Mouse (Mus musculus) v-Abl transformed pro-B cells (cell line): ENCODE measurements around the gene Tmx2.

Experiments
- in situ Hi-C, 2 experiments: fragments of 400-800 bp; cut with MboI; formaldehyde crosslinking; loops; one replicate each; pipeline ENCODE4 v1.15.1; 2025; ENCODE audit not compliant: unreplicated experiment in 2 of 2

Gene Tmx2

GRCm38 (mm10) chr2:84703497-84703896 lies 24.6 kb upstream of the Tmx2 start:
- in situ Hi-C loops: loop anchor here in 1 of 2 experiments (25.0 kb wide), 1 partner anchor 334 kb away; the partner anchor contains the start of genes P2rx3, Ssrp1 and Tnks1bp1

- in situ Hi-C loops: no loop called here
These were observed 16.2 kb upstream of the Tmx2 start for GRCm38 (mm10) chr2:84695007-84695695.

GRCm38 (mm10) chr2:84690050-84690449 lies 11.1 kb upstream of the Tmx2 start:
- in situ Hi-C loops: no loop called here

GRCm38 (mm10) chr2:84688080-84688844 lies 9.3 kb upstream of the Tmx2 start:
- in situ Hi-C loops: no loop called here

- in situ Hi-C loops: no loop called here
These were observed 3.8 kb upstream of the Tmx2 start for GRCm38 (mm10) chr2:84682605-84683183.

GRCm38 (mm10) chr2:84677968-84678880 lies 716 bp downstream of the Tmx2 start, which contains the start of the genes Gm28635 and Med19:
Gene Gm28635, minus strand, starts transcription at chr2:84678041.
Gene Med19, plus strand, starts transcription at chr2:84678402.
- in situ Hi-C loops: loop anchor here (5.0 to 10.0 kb wide), 4 partner anchors 34 to 1033 kb away; partner anchors contain the start of genes Clp1 (in 1 of the 2), Smtnl1 (in 1 of the 2), Timm10 (in 1 of the 2) and Zc3h15 (in 1 of the 2)

- in situ Hi-C loops: loop anchor here (5.0 to 10.0 kb wide), 4 partner anchors 35 to 1033 kb away; partner anchors contain the start of genes Clp1 (in 1 of the 2), Smtnl1 (in 1 of the 2), Timm10 (in 1 of the 2) and Zc3h15 (in 1 of the 2)
These were observed 1.5 kb downstream of the Tmx2 start for GRCm38 (mm10) chr2:84677270-84677967.

- in situ Hi-C loops: loop anchor here in 1 of 2 experiments (10.0 kb wide), 2 partner anchors 153 to 1027 kb away; partner anchors contain the start of genes Smtnl1, Timm10 and Zc3h15
These were observed 7.4 kb downstream of the Tmx2 start for GRCm38 (mm10) chr2:84671535-84671934.

GRCm38 (mm10) chr2:84670569-84670933 lies 8.4 kb downstream of the Tmx2 start, which contains the start of gene Selenoh:
Gene Selenoh, minus strand, starts transcription at chr2:84670770.
- in situ Hi-C loops: loop anchor here in 1 of 2 experiments (10.0 kb wide), 2 partner anchors 154 to 1026 kb away; partner anchors contain the start of genes Smtnl1, Timm10 and Zc3h15

- in situ Hi-C loops: loop anchor here (10.0 kb wide), 3 partner anchors 55 to 1025 kb away; partner anchors contain the start of genes Smtnl1 (in 1 of the 2), Timm10 (in 1 of the 2) and Zc3h15 (in 1 of the 2)
These were observed 8.9 kb downstream of the Tmx2 start for GRCm38 (mm10) chr2:84669828-84670568.

GRCm38 (mm10) chr2:84666081-84666480 lies 12.9 kb downstream of the Tmx2 start:
- in situ Hi-C loops: loop anchor here in 1 of 2 experiments (10.0 kb wide), 1 partner anchor 51 kb away; no protein-coding TSS in a partner anchor

GRCm38 (mm10) chr2:84662866-84663265 lies 16.1 kb downstream of the Tmx2 start:
- in situ Hi-C loops: loop anchor here (5.0 to 10.0 kb wide), 4 partner anchors 46 to 211 kb away; no protein-coding TSS in a partner anchor

- in situ Hi-C loops: loop anchor here (5.0 to 10.0 kb wide), 4 partner anchors 43 to 208 kb away; no protein-coding TSS in a partner anchor
These were observed 18.7 kb downstream of the Tmx2 start for GRCm38 (mm10) chr2:84660253-84660652.

- in situ Hi-C loops: no loop called here
These were observed 20.1 kb downstream of the Tmx2 start, which contains the start of gene Btbd18 for GRCm38 (mm10) chr2:84658806-84659205. Gene Btbd18, plus strand, starts transcription at chr2:84659079.

GRCm38 (mm10) chr2:84655864-84656263 lies 23.1 kb downstream of the Tmx2 start:
- in situ Hi-C loops: no loop called here

- in situ Hi-C loops: no loop called here
These were observed 25.6 kb downstream of the Tmx2 start for GRCm38 (mm10) chr2:84653354-84653753.

GRCm38 (mm10) chr2:84650464-84651195 lies 28.3 kb downstream of the Tmx2 start, which contains the start of gene Ctnnd1:
Gene Ctnnd1, minus strand, starts transcription at chr2:84650765.
- in situ Hi-C loops: no loop called here
